Mouse (Mus musculus): ENCODE data around the gene Rbl1. TPM values are rescaled to one million over a fixed set of nuclear protein-coding genes. Genes with fewer than 3 reads are reported as not detected.

The Rbl1 gene
- polyA plus RNA-seq, 1 experiment from 2014 or later = 4.9 TPM

- Histone ChIP-seq H3K27me3 (replicated peaks) (no peaks in the 10 kb centered on the region), H3K27ac (replicated peaks) (no peak overlapping the region), H3K4me3 (replicated peaks) (no peak overlapping the region), H3K9ac (replicated peaks) (no peak overlapping the region), H3K36me3 (peaks cover 5% of the 10 kb centered on the region; the same call in 1 of the 2 replicates), H3K4me2 (no peak overlapping the region), H3K4me1 (peaks cover 13% of the 10 kb centered on the region), H3K9me3 (replicated peaks) (no peaks in the 10 kb centered on the region)
- ATAC-seq (ENCODE audit: low FRiP score) = no peak
- 89% methylated on average over 8 of the region's 8 CpGs for WGBS
Measured at GRCm38 (mm10) chr2:157130813-157131514, 73.4 kb downstream of the Rbl1 start.

- Histone ChIP-seq H3K27me3 (replicated peaks) (no peaks in the 10 kb centered on the region), H3K4me3 (replicated peaks) (no peak overlapping the region), H3K27ac (replicated peaks) (no peak overlapping the region), H3K4me1 (peaks cover 9% of the 10 kb centered on the region), H3K9ac (replicated peaks) (no peak overlapping the region), H3K4me2 (no peak overlapping the region), H3K9me3 (replicated peaks) (no peaks in the 10 kb centered on the region), H3K36me3 (peaks cover 9% of the 10 kb centered on the region; the same call in 1 of the 2 replicates)
- ATAC-seq (ENCODE audit: low FRiP score) = no peak
- 86% methylated on average over 11 of the region's 11 CpGs for WGBS
Measured at GRCm38 (mm10) chr2:157129601-157130164, 74.7 kb downstream of the Rbl1 start.

GRCm38 (mm10) chr2:157129096-157129495 lies 75.2 kb downstream of the Rbl1 start:
- H3K9me3 ChIP-seq (replicated peaks) = no peaks in the 10 kb centered on the region
- H3K27ac ChIP-seq (replicated peaks) = no peak overlapping the region
- H3K4me3 ChIP-seq (replicated peaks) = no peak overlapping the region
- no peak overlapping the region for H3K9ac ChIP-seq (replicated peaks)
- peaks cover 11% of the 10 kb centered on the region; the same call in 1 of the 2 replicates for H3K36me3 ChIP-seq
- no peaks in the 10 kb centered on the region for H3K27me3 ChIP-seq (replicated peaks)
- ATAC-seq (ENCODE audit: low FRiP score) = no peak
- H3K4me2 ChIP-seq = no peak overlapping the region
- peaks cover 6% of the 10 kb centered on the region for H3K4me1 ChIP-seq
- WGBS = 92% methylated on average over 4 of the region's 4 CpGs

- 75% methylated on average over 4 of the region's 4 CpGs for WGBS
Measured at GRCm38 (mm10) chr2:157128072-157128471, 76.3 kb downstream of the Rbl1 start.

GRCm38 (mm10) chr2:157127370-157127769 lies 77.0 kb downstream of the Rbl1 start:
- H3K9me3 ChIP-seq (replicated peaks) = no peaks in the 10 kb centered on the region
- H3K9ac ChIP-seq (replicated peaks) = no peak overlapping the region
- H3K27me3 ChIP-seq (replicated peaks) = no peaks in the 10 kb centered on the region
- H3K27ac ChIP-seq (replicated peaks) = no peak overlapping the region
- H3K4me3 ChIP-seq (replicated peaks) = no peak overlapping the region
- 92% methylated on average over 3 of the region's 3 CpGs for WGBS
- no peak overlapping the region for H3K4me2 ChIP-seq
- H3K4me1 ChIP-seq = no peaks in the 10 kb centered on the region
- H3K36me3 ChIP-seq = peaks cover 11% of the 10 kb centered on the region; the same call in 1 of the 2 replicates
- ATAC-seq (ENCODE audit: low FRiP score) = no peak

More at GRCm38 (mm10) chr2:157128072-157128471, 76.3 kb downstream of the Rbl1 start:
- Histone ChIP-seq H3K27me3 (replicated peaks) (no peaks in the 10 kb centered on the region), H3K4me1 (no peaks in the 10 kb centered on the region), H3K9ac (replicated peaks) (no peak overlapping the region), H3K4me2 (no peak overlapping the region), H3K4me3 (replicated peaks) (no peak overlapping the region), H3K27ac (replicated peaks) (no peak overlapping the region), H3K36me3 (peaks cover 11% of the 10 kb centered on the region; the same call in 1 of the 2 replicates), H3K9me3 (replicated peaks) (no peaks in the 10 kb centered on the region)
- no peak for ATAC-seq (ENCODE audit: low FRiP score)

- no peak overlapping the region for H3K27ac ChIP-seq (replicated peaks)
- no peaks in the 10 kb centered on the region for H3K27me3 ChIP-seq (replicated peaks)
- H3K36me3 ChIP-seq = peaks cover 20% of the 10 kb centered on the region
- H3K4me3 ChIP-seq (replicated peaks) = no peak overlapping the region
- 91% methylated on average over 3 of the region's 3 CpGs for WGBS
- no peaks in the 10 kb centered on the region for H3K4me1 ChIP-seq
- H3K9ac ChIP-seq (replicated peaks) = no peak overlapping the region
- no peak for ATAC-seq (ENCODE audit: low FRiP score)
- no peak overlapping the region for H3K4me2 ChIP-seq
- H3K9me3 ChIP-seq (replicated peaks) = no peaks in the 10 kb centered on the region
Measured at GRCm38 (mm10) chr2:157125246-157125645, 79.1 kb downstream of the Rbl1 start.

GRCm38 (mm10) chr2:157121766-157122165 lies 82.6 kb downstream of the Rbl1 start:
- no peaks in the 10 kb centered on the region for H3K9me3 ChIP-seq (replicated peaks)
- peaks cover 22% of the 10 kb centered on the region for H3K36me3 ChIP-seq
- no peak overlapping the region for H3K4me2 ChIP-seq
- H3K27ac ChIP-seq (replicated peaks) = no peak overlapping the region
- H3K4me1 ChIP-seq = no peaks in the 10 kb centered on the region
- no peaks in the 10 kb centered on the region for H3K27me3 ChIP-seq (replicated peaks)
- WGBS = 92% methylated on average over 8 of the region's 8 CpGs
- no peak for ATAC-seq (ENCODE audit: low FRiP score)
- H3K9ac ChIP-seq (replicated peaks) = no peak overlapping the region
- no peak overlapping the region for H3K4me3 ChIP-seq (replicated peaks)

- no peaks in the 10 kb centered on the region for H3K27me3 ChIP-seq (replicated peaks)
- H3K9me3 ChIP-seq (replicated peaks) = no peaks in the 10 kb centered on the region
- ATAC-seq (ENCODE audit: low FRiP score) = no peak
- H3K4me1 ChIP-seq = no peaks in the 10 kb centered on the region
- H3K4me2 ChIP-seq = no peak overlapping the region
- peaks cover 21% of the 10 kb centered on the region for H3K36me3 ChIP-seq
- no peak overlapping the region for H3K4me3 ChIP-seq (replicated peaks)
- H3K9ac ChIP-seq (replicated peaks) = no peak overlapping the region
- 66% methylated on average over 3 of the region's 3 CpGs for WGBS
- no peak overlapping the region for H3K27ac ChIP-seq (replicated peaks)
Measured at GRCm38 (mm10) chr2:157119075-157119474, 85.3 kb downstream of the Rbl1 start.

GRCm38 (mm10) chr2:157118556-157118955 lies 85.8 kb downstream of the Rbl1 start:
- H3K4me3 ChIP-seq (replicated peaks) = no peak overlapping the region
- ATAC-seq (ENCODE audit: low FRiP score) = no peak
- no peaks in the 10 kb centered on the region for H3K27me3 ChIP-seq (replicated peaks)
- H3K9me3 ChIP-seq (replicated peaks) = no peaks in the 10 kb centered on the region
- peaks cover 26% of the 10 kb centered on the region for H3K36me3 ChIP-seq
- WGBS = 86% methylated on average over 4 of the region's 4 CpGs
- H3K4me2 ChIP-seq = no peak overlapping the region
- no peak overlapping the region for H3K27ac ChIP-seq (replicated peaks)
- H3K9ac ChIP-seq (replicated peaks) = no peak overlapping the region
- no peaks in the 10 kb centered on the region for H3K4me1 ChIP-seq

GRCm38 (mm10) chr2:157116964-157117363 lies 87.4 kb downstream of the Rbl1 start:
- H3K36me3 ChIP-seq = peaks cover 33% of the 10 kb centered on the region
- ATAC-seq (ENCODE audit: low FRiP score) = no peak
- H3K4me3 ChIP-seq (replicated peaks) = no peak overlapping the region
- 22% methylated on average over 3 of the region's 3 CpGs for WGBS
- no peak overlapping the region for H3K9ac ChIP-seq (replicated peaks)
- no peaks in the 10 kb centered on the region for H3K9me3 ChIP-seq (replicated peaks)
- H3K4me2 ChIP-seq = no peak overlapping the region
- H3K4me1 ChIP-seq = no peaks in the 10 kb centered on the region
- no peaks in the 10 kb centered on the region for H3K27me3 ChIP-seq (replicated peaks)
- no peak overlapping the region for H3K27ac ChIP-seq (replicated peaks)

GRCm38 (mm10) chr2:157108236-157108635 lies 96.1 kb downstream of the Rbl1 start:
- H3K4me1 ChIP-seq = no peaks in the 10 kb centered on the region
- WGBS = 95% methylated on average over 4 of the region's 4 CpGs
- no peak overlapping the region for H3K27ac ChIP-seq (replicated peaks)
- no peak overlapping the region for H3K9ac ChIP-seq (replicated peaks)
- H3K36me3 ChIP-seq = peaks cover 38% of the 10 kb centered on the region
- H3K4me3 ChIP-seq (replicated peaks) = no peak overlapping the region
- no peaks in the 10 kb centered on the region for H3K27me3 ChIP-seq (replicated peaks)
- no peaks in the 10 kb centered on the region for H3K9me3 ChIP-seq (replicated peaks)
- ATAC-seq (ENCODE audit: low FRiP score) = no peak
- no peak overlapping the region for H3K4me2 ChIP-seq

- H3K27me3 ChIP-seq (replicated peaks) = no peaks in the 10 kb centered on the region
- H3K9ac ChIP-seq (replicated peaks) = no peak overlapping the region
- H3K4me1 ChIP-seq = no peaks in the 10 kb centered on the region
- 78% methylated on average over 8 of the region's 8 CpGs for WGBS
- H3K9me3 ChIP-seq (replicated peaks) = no peaks in the 10 kb centered on the region
- no peak for ATAC-seq (ENCODE audit: low FRiP score)
- no peak overlapping the region for H3K4me3 ChIP-seq (replicated peaks)
- no peak overlapping the region for H3K4me2 ChIP-seq
- peaks cover 34% of the 10 kb centered on the region for H3K36me3 ChIP-seq
- no peak overlapping the region for H3K27ac ChIP-seq (replicated peaks)
Measured at GRCm38 (mm10) chr2:157104454-157104853, 99.9 kb downstream of the Rbl1 start.

All from neural tube, embryonic 15.5 days (tissue).